Mouse (Mus musculus) right cerebral cortex, adult 18-20 months (tissue): ENCODE data around the gene Tpcn2.

Experiments
- DNase-seq: peaks from one replicate; pipeline ENCODE4 v3.0.0; 2022; ENCODE audit warnings: mixed read lengths

Tpcn2 gene

GRCm38 (mm10) chr7:145146252-145146930 is 137.4 kb downstream of the Tpcn2 start:
- DNase-seq: no peak

GRCm38 (mm10) chr7:145143502-145144070 is 140.2 kb downstream of the Tpcn2 start:
- no peak for DNase-seq

- DNase-seq: no peak
These were observed 143.2 kb downstream of the Tpcn2 start for GRCm38 (mm10) chr7:145140656-145141055.

GRCm38 (mm10) chr7:145139576-145139975 is 144.2 kb downstream of the Tpcn2 start:
- no peak for DNase-seq

GRCm38 (mm10) chr7:145139100-145139499 is 144.7 kb downstream of the Tpcn2 start:
- no peak for DNase-seq

GRCm38 (mm10) chr7:145137871-145138270 is 145.9 kb downstream of the Tpcn2 start:
- no peak for DNase-seq

GRCm38 (mm10) chr7:145136831-145137230 is 147.0 kb downstream of the Tpcn2 start:
- no peak for DNase-seq
